Mouse (Mus musculus): ENCODE measurements around the gene Syn2.

DNA sequence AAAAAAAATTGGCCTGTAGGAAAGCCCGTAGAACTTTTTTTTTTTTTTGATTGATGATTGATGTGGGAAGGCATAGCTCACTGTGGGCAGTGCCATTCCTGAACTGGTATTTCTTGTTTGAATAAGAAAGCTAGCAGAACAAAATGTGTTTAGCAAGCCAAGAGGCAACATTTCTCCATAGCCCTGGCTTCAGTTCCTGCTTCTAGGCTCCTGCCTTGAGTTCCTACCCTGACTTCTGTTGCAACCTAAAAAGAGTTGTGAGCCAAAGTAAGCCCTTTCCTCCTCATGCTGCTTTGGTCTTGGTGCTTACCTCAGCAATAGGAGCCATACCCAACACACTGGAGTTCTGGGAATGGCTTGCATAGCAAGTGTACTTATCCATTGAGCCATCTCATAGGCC lies 23.3 kb upstream of the Syn2 start:
- no peak for TF ChIP-seq GATA1 (IDR thresholded peaks at IDR 0.05; ENCODE audit: borderline replicate concordance, low read length)
- TF ChIP-seq FLI1 (IDR thresholded peaks at IDR 0.05; ENCODE audit: low read length), result no peak

Data from megakaryocyte, embryonic 14.5 days (primary cell).